Mouse (Mus musculus) lung, adult 2 months (tissue): ENCODE data around the gene Lrfn2. TPM values are rescaled to one million over a fixed set of nuclear protein-coding genes. Genes with fewer than 3 reads are reported as not detected.

ENCODE experiments used
- DNase-seq: peaks from one replicate; pipeline ENCODE4 v3.0.0; 2022
- H3K4me1 ChIP-seq: fragments of 200-500 bp; 2 replicates; pipeline ENCODE4 v1.6.1; 2011; ENCODE audit warnings: low read length; ENCODE audit not compliant: control insufficient read depth, insufficient read depth
- H3K4me3 ChIP-seq: fragments of 200-500 bp; replicated peaks from 2 replicates; pipeline ENCODE3; 2011; ENCODE audit warnings: low read depth, mild to moderate bottlenecking, control low read depth, low read length; ENCODE audit errors: extremely low read depth
- CTCF ChIP-seq: fragments of 200-500 bp; IDR thresholded peaks from 2 replicates; pipeline ENCODE4 v1.5.1; 2011; ENCODE audit warnings: mild to moderate bottlenecking, low read length, control low read depth; ENCODE audit not compliant: insufficient read depth
- POLR2A ChIP-seq: fragments of 200-500 bp; IDR thresholded peaks from 2 replicates; pipeline ENCODE4 v1.6.1; 2011; ENCODE audit warnings: low read depth, mild to moderate bottlenecking, control low read depth, low read length, borderline replicate concordance; ENCODE audit errors: extremely low read depth
- WGBS: fragments of 180-500 bp; shearing (Covaris S2); methylation state at CpG from one replicate; pipeline ENCODE4 v1.1.7; 2018; 5-methylcytosine and 5-hydroxymethylcytosine counted together
- polyA plus RNA-seq: library from polyadenylated mRNA; depleted of rRNA; stranded (reverse); fragments of >200 nt; gene quantifications from 2 replicates; pipeline ENCODE4 v1.2.3, GENCODE M21; 2012; rRNA removed

Gene Lrfn2
- not detected in 2 replicates for polyA plus RNA-seq

GRCm38 (mm10) chr17:48931621-48932405, at the start of gene Lrfn2:
Lrfn2 (plus strand) TSS chr17:48932379.
- peak within 1 kb of the TSS; percentile 27 for H3K4me3 ChIP-seq
- TF ChIP-seq POLR2A (no peak), CTCF (peak; percentile 47; the same call in 1 of the 2 replicates)
- under 1% methylated on average over 54 of the region's 56 CpGs for WGBS
- no peaks in the 10 kb centered on the region for H3K4me1 ChIP-seq
- peak; percentile 54 for DNase-seq

- no peaks in the 10 kb centered on the region for H3K4me1 ChIP-seq
- 38% methylated on average over 8 of the region's 8 CpGs for WGBS
- no peak for TF ChIP-seq POLR2A
- TF ChIP-seq CTCF = no peak
- H3K4me3 ChIP-seq = no peak overlapping the region
- no peak for DNase-seq
Observed at GRCm38 (mm10) chr17:48887472-48888385, 44.5 kb upstream of the Lrfn2 start.

- 58% methylated on average over 4 of the region's 4 CpGs for WGBS
- DNase-seq = no peak
- Histone ChIP-seq H3K4me3 (no peak overlapping the region), H3K4me1 (no peaks in the 10 kb centered on the region)
- TF ChIP-seq CTCF = no peak
- no peak for TF ChIP-seq POLR2A
Observed at GRCm38 (mm10) chr17:48905286-48906040, 26.7 kb upstream of the Lrfn2 start.

- TF ChIP-seq POLR2A (no peak), CTCF (no peak)
- no peaks in the 10 kb centered on the region for H3K4me1 ChIP-seq
- no peak overlapping the region for H3K4me3 ChIP-seq
- WGBS = 34% methylated on average over 6 of the region's 6 CpGs
- DNase-seq = no peak
Observed at GRCm38 (mm10) chr17:48913437-48913836, 18.7 kb upstream of the Lrfn2 start.

GRCm38 (mm10) chr17:48917411-48917810, 14.8 kb upstream of the Lrfn2 start:
- WGBS = 15% methylated on average over 11 of the region's 11 CpGs
- H3K4me3 ChIP-seq = no peak overlapping the region
- TF ChIP-seq POLR2A (no peak), CTCF (no peak)
- H3K4me1 ChIP-seq = no peaks in the 10 kb centered on the region
- no peak for DNase-seq

- WGBS = 93% methylated on average over 3 of the region's 3 CpGs
Observed at GRCm38 (mm10) chr17:48918458-48918857, 13.7 kb upstream of the Lrfn2 start.

GRCm38 (mm10) chr17:48922905-48923304, 9.3 kb upstream of the Lrfn2 start:
- no peak for DNase-seq
- no peak for TF ChIP-seq CTCF
- TF ChIP-seq POLR2A = no peak
- Histone ChIP-seq H3K4me3 (no peak overlapping the region), H3K4me1 (no peaks in the 10 kb centered on the region)
- WGBS = 82% methylated on average over 2 of the region's 2 CpGs

More at GRCm38 (mm10) chr17:48918458-48918857, 13.7 kb upstream of the Lrfn2 start:
- no peaks in the 10 kb centered on the region for H3K4me1 ChIP-seq
- TF ChIP-seq CTCF = no peak
- no peak for TF ChIP-seq POLR2A
- DNase-seq = no peak
- no peak overlapping the region for H3K4me3 ChIP-seq

- DNase-seq = no peak
- no peaks in the 10 kb centered on the region for H3K4me1 ChIP-seq
- TF ChIP-seq CTCF (no peak), POLR2A (no peak)
- H3K4me3 ChIP-seq = no peak overlapping the region
- WGBS = 62% methylated on average over 9 of the region's 9 CpGs
Observed at GRCm38 (mm10) chr17:48925426-48925825, 6.8 kb upstream of the Lrfn2 start.

- TF ChIP-seq POLR2A (no peak), CTCF (no peak)
- H3K4me1 ChIP-seq = no peaks in the 10 kb centered on the region
- WGBS = 49% methylated on average over 10 of the region's 10 CpGs
- H3K4me3 ChIP-seq = no peak overlapping the region
- no peak for DNase-seq
Observed at GRCm38 (mm10) chr17:48930994-48931393, 1.2 kb upstream of the Lrfn2 start.

GRCm38 (mm10) chr17:48932406-48932906, 277 bp downstream of the Lrfn2 start:
- no peaks in the 10 kb centered on the region for H3K4me1 ChIP-seq
- TF ChIP-seq CTCF = no peak
- no peak for TF ChIP-seq POLR2A
- no peak overlapping the region for H3K4me3 ChIP-seq
- no peak for DNase-seq
- WGBS = 4% methylated on average over 26 of the region's 26 CpGs
